Mouse (Mus musculus): ENCODE data around the gene Fam135a. TPM values are rescaled to one million over a fixed set of nuclear protein-coding genes. Genes with fewer than 3 reads are reported as not detected.
"Not testable (repeated sequence)": the region's sequence is repeated elsewhere in the genome, so short reads cannot be mapped to it uniquely, and the experiment has no call there.

Fam135a gene
- total RNA-seq, 2 experiments from 2014 or later = 31.0 to 34.4 TPM

- DNase-seq = no peak
- intact Hi-C loops (cut with DNase I) = no loop called here
Measured at GRCm38 (mm10) chr1:24073386-24074248, 26.5 kb downstream of the Fam135a start.

DNA sequence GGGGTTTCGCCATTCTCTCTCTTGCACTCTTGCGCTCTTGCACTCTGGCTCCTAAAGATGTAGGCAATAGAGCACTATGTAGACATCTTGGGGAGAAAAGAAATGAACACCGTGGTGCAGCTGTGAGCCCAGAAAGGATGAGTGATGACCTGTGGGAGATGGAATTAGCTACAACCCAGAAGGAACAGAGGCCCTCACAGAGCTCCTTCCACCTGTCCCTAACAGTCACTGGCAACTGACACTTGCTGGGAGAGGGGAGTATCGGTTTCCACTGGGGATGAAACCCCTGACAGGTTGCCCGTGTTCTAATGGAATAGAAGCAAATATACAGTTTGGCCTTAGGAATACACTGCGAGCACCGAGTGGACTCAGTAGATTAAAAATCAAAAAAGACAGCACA lies 31.3 kb downstream of the Fam135a start:
- intact Hi-C loops (cut with DNase I) = no loop called here
- DNase-seq = no peak

GRCm38 (mm10) chr1:24066706-24067105 lies 33.4 kb downstream of the Fam135a start:
- intact Hi-C loops (cut with DNase I) = no loop called here
- DNase-seq = no peak

DNA sequence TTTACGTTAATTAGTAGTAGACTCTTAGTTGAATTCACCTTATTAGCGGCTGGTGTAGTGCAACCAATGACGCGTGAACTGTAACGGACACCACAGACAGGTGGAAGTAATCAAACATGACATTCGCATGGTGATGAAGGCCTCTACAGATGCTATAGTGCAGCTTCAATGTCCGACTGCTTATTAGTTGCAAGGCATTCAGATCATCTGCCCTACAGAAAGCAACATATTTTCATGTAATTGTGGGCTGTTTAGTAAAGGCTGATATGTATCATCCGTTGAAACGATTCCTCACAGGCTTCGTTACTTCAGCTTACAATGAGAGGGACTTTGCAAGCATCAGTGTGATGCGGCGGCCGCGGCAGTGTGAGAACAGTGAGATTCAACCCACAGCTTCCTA lies 44.4 kb downstream of the Fam135a start:
- intact Hi-C loops (cut with DNase I) = no loop called here
- DNase-seq = no peak

- no peak for DNase-seq
- intact Hi-C loops (cut with DNase I) = no loop called here
Measured at GRCm38 (mm10) chr1:24046730-24047510, 53.2 kb downstream of the Fam135a start.

DNA sequence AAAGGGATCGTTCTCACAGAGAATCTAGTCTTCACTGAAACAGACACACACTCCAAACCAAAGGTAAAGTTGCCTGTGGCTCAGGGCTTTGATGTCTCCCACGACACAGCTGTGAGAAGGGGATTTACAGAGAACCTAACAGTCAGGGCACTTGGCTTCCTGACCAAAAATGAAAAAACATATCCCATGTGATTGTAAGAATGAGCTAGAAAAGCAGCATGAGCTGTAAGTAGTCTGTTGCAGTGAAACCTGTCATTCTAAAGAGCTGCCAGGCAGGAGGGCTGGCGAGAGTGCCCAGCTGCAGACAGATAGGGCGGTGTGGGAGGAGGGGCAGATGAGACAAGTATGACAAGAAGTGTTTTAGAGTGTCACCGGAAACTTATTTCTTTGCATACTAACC lies 54.5 kb downstream of the Fam135a start:
- DNase-seq = peak; percentile 3 to 6
- intact Hi-C loops (cut with DNase I) = no loop called here

GRCm38 (mm10) chr1:24043007-24043406 lies 57.1 kb downstream of the Fam135a start:
- intact Hi-C loops (cut with DNase I) = no loop called here
- no peak for DNase-seq

DNA sequence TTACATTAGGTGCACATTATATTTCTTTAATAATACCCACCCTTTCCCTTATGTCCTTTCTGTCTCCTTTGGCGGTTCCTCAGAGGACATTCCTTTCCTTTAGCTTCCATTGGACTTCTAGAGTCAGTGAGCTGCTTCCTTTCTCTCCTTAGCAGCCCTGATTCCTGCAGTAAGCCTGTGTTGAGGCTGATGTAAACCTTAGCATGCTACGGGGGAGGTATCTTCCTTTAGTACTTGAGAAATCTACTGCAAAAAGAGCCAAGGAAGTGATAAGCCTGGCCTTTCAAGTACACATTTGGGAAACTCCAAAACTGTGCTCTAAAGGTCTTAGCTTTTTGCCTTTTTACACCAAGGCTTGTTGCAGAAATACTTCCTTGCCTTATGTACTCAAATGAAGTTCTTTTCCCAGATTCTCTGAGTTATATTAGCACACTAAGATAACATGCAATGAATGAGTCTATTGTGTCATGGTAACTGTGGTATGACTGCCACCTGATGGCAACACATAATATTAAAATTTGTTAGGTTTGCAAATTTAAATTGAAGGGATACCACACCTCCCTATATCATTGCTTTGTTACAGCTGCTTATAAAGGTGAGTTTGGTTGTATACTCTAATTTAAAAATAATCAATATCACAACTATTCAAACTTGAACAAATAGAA lies 66.2 kb downstream of the Fam135a start:
- intact Hi-C loops (cut with DNase I) = loop anchor here (2.0 to 5.0 kb wide), 2 partner anchors 127 to 207 kb away; no protein-coding TSS in a partner anchor
- peak in 1 of 2 experiments; percentile 19 for DNase-seq

GRCm38 (mm10) chr1:24010821-24011220 lies 89.3 kb downstream of the Fam135a start:
- DNase-seq = no peak

DNA sequence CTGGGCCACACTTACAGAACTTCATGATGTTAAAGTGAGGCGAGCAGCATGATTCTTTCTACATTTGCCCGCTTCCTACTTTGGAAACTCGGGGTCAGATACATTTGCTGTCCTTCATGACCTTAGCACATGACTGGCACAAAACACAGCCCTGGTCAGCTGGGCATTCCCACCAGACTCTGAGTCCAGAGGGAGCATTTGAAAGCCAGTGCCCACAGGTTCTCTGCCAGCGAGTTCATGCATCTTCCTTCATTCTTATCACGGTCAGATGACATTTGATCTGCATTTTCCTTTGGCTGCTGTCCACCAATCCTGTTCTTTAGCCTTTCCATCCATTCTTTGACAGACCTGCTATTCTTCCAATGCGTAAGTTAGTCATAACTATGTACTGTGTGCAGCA lies 90.1 kb downstream of the Fam135a start:
- intact Hi-C loops (cut with DNase I) = no loop called here
- DNase-seq = no peak

More at GRCm38 (mm10) chr1:24010821-24011220, 89.3 kb downstream of the Fam135a start:
- intact Hi-C loops (cut with DNase I) = no loop called here

- no peak for DNase-seq
- intact Hi-C loops (cut with DNase I) = loop anchor here (5.0 kb wide), 2 partner anchors 85 to 90 kb away; partner anchors contain the start of gene Smap1
Measured at GRCm38 (mm10) chr1:24007621-24008020, 92.5 kb downstream of the Fam135a start.

- DNase-seq = peak; percentile 95 to 96
- intact Hi-C loops (cut with DNase I) = loop anchor here (5.0 kb wide), 2 partner anchors 83 to 92 kb away; partner anchors contain the start of gene Smap1
Measured at GRCm38 (mm10) chr1:24005070-24005804, 94.9 kb downstream of the Fam135a start, which contains the start of gene Sdhaf4. Gene Sdhaf4 (minus strand): TSS chr1:24005656.

DNA sequence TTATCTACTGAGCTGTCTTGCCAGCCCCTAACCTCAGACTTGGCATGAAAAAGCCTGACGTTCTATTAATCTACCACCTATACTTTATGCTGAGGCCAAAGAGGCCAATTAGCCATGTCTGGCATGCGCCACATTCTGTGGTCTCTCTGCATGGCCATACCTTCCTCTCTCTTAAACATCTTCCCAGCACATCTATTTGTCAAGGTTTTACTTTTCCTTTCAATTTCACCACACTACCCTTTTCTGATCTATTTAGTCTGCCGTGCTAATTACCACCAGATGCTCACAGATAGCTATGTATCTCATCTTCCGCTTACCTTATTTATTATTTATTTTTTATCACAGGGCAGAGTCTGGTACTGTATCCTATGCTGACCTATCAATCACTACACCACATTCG lies 100.8 kb downstream of the Fam135a start:
- DNase-seq = no peak
- intact Hi-C loops (cut with DNase I) = no loop called here

- intact Hi-C loops (cut with DNase I) = no loop called here
- no peak for DNase-seq
Measured at GRCm38 (mm10) chr1:23998866-23999265, 101.3 kb downstream of the Fam135a start.

DNA sequence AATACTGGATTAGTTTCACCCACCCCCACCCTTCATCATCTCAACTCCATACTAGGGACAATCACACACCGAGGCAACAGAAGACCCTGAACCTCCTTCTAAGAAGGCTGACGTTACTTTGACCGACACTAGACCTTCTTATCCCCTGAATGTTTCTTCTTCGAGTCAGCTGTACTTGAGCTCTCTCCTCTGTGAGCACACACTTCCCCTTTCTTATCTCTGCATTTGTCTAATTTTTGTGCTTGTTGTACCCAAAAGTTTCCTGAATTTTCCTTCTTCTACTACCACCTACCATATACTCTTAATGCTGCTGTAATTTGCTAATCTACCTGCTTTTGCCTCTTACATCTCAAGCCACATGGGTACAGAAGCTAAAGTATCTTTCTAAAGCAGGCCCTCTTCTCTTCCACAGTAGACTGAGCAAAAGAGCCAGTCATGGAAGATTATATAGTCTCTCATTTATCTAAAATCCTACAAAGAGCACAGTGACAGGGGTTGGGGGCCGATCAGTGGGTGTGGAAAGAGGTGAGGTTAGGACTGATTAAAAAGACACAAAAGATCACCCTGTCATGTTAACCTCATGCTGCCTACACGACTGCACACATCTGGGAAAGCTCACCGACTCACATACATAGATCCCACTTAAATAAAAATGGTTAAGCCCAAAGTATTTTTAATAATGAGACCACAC lies 101.9 kb downstream of the Fam135a start:
- no peak for DNase-seq
- intact Hi-C loops (cut with DNase I) = no loop called here

DNA sequence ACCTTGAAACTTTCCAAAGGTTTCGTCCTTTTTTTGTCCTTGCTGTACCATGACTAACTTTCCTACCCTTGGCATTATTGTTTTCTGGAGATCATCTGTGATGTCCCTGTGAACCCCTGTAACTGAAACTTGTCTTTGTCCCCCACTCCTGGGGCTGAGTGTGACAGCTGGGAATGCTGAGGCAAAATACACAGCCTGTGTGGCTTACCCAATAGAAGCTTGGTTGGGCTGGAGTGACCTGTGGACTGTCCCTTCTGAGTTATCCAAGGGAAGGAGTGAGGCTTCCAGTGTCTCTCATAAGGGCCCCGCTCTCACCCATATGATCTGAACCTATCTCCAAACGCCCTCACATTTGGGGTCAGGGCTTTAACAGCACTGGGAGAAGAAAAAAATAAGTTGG lies 102.6 kb downstream of the Fam135a start:
- no peak for DNase-seq
- intact Hi-C loops (cut with DNase I) = no loop called here

DNA sequence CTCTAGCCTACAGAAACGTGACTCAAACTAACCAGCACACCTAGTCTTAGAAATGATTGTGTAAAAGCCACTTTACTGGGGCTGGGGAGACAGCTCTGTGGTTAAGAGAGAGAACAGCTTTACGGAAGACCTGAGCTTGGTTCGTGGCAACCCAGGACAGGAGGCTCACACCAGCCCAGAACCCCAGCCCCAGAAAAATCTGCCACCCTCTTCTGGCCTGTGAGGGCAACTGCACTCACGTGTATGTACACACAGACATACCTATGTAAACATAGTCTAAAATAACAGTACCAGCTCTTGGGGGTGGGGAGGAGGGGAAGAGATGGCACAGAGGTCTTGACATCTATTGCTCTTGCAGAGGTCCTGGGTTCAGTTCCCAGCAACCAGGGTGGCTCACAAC lies 104.7 kb downstream of the Fam135a start:
- intact Hi-C loops (cut with DNase I) = no loop called here
- DNase-seq = no peak

DNA sequence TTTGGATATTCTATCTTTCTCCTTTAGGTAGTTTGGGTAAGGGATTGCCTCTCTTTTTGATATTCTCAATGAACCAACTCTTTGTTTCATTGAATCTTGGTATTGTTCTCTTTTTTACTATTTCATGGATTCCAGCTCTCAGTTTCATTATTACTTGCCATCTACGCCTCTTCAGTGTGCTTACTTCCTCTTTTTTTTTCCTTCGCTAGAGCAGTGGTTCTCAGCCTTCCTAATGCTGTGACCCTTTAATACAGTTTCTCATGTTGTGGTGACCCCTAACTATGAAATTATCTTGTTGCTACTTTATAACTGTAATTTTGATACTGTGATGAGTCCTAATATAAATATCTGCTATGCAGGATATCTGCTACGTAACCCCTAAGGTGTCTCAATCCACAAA lies 117.0 kb downstream of the Fam135a start:
- intact Hi-C loops (cut with DNase I) = no loop called here
- DNase-seq = no peak

DNA sequence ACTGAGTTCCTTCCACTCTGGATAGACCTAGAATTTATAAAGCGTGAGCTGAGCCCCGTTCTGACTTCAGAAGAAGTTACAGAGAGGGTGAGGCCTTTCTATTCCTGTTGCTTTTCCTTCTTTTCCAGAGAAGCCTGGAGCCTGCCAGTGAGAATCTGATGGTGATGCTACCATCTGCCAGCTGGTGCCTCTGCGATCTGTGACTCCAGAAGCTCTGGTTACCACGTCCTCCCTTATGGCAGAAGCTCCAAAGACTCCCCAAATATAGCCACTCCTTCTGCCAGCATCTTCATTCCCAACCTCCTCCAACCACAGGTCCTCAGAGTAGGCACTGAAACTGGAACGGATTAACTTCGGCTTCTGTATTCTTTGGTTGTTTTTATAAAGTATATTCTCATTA lies 121.9 kb downstream of the Fam135a start:
- intact Hi-C loops (cut with DNase I) = no loop called here
- DNase-seq = no peak

DNA sequence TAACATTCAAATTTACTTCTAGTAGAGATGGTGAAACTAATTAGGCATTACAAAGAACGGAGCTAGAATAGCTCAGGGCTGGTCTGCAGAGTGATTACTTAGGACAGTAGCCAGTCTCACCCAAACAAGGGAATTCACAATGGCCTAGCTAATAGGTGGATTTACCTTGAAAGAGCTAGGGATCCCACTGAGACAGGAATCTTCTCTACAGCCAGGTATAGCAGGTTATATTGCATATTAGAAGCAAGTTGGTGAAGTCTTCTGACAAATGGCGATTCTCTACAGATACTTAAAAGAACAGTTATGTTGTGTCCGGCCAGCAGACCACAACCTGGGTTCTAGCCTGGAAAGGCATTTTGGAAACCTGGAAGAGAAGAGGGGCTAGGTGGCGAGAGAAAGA lies 129.0 kb downstream of the Fam135a start:
- intact Hi-C loops (cut with DNase I); DNase-seq: not testable (repeated sequence)

Data from heart, postnatal 10 days (tissue).